Mouse (Mus musculus) embryonic stem cell, embryonic (primary cell): ENCODE results near the gene Irf2.

ENCODE experiments used
- CTCF ChIA-PET, 4 experiments: fragments of 300-600 bp in 2 of 4; fragments of 350-600 bp in 2 of 4; sonication (Branson Sonifier 250); formaldehyde crosslinking; loops; one replicate each; lab custom pipeline; 2022; ENCODE audit warnings: inconsistent platforms in 2 of 4; lab: Charles Lee
- POLR2A ChIA-PET, 4 experiments: fragments of 300-600 bp in 2 of 4; fragments of 350-600 bp in 2 of 4; sonication (Branson Sonifier 250); formaldehyde crosslinking; loops; one replicate each; lab custom pipeline; 2022; ENCODE audit warnings: antibody characterized with exemption in 4 of 4, inconsistent platforms in 1 of 4; lab: Charles Lee

Gene Irf2

DNA sequence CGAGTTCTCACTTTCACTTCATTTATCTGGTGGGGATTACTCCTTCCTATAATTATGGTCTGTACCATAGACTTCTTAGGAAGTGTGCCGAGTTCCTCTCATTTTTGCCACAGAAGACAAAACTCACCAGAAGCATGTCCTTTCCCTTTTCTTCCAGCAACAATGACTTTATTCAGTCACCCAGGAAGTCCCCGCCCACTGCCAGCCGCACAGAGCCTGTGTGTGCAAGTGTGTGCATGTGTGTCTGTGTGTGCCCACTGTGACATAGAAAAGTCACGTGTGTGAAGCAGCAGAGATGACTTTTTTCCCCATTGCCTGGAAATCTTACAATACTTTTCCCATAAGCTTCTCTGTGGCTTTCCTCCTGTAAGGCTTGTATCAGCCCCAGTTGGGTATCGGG is 141.8 kb downstream of the Irf2 start:
- POLR2A ChIA-PET: interaction anchor here in 1 of 4 experiments (0.5 to 0.7 kb wide), 2 partner anchors 19 to 357 kb away, joined by 3 read pairs; no protein-coding TSS in a partner anchor
- CTCF ChIA-PET: interaction anchor here in 1 of 4 experiments (0.6 kb wide), 1 partner anchor 26 kb away, joined by 9 read pairs; no protein-coding TSS in a partner anchor

DNA sequence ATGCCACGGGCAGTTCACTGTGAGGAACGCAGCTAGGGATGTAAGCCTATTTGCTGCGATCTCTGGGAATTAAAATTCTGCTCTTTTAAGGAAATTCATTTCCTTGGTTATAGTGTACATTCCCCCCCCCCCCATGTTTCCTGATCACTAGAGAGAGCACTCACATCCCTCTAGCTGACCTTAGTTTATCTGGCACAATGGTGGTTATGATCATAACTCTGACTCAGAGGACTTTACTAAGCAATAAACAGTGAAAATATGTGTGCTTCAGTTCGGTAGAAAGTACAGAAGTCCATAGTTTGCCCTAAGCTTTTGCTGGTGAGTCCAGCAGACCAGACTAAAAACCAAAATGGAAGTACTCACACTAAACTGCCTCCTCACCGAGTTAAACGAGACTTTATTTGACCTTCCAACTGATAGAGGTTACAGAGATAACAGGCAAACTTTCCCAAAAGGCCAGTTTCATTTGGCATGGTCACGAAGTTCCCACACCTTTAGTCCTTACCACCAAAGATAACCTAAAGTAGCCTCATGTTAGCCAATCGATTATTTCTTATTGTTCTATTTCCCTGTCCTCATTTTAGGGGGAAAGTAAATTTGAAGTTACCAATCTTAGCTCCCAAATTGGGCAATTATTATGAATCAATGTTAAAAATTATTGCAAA is 142.4 kb downstream of the Irf2 start:
- ChIA-PET POLR2A (interaction anchor here in 1 of 4 experiments (0.7 kb wide), 1 partner anchor 19 kb away, joined by 3 read pairs; no protein-coding TSS in a partner anchor), CTCF (no interaction called here)

DNA sequence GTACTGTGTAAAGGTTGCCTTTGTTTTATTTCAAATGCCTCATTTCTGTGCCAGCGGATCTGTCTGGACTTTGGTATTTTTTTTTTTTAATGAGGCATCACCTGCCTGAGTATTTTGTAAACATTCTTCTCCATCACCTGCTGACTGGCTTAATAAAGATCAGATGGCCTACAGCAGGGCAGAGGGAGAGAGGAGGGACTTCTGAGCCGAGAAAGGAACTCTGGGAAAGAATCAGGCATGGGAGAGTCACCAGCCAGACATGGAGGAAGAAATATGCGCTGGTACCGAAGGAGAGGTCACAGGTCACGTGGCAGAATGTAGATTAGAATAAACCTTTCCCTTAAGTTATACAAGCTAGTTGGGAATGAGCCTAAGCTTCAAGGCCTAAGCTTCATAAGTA is 143.2 kb downstream of the Irf2 start:
- ChIA-PET POLR2A (no interaction called here), CTCF (no interaction called here)

DNA sequence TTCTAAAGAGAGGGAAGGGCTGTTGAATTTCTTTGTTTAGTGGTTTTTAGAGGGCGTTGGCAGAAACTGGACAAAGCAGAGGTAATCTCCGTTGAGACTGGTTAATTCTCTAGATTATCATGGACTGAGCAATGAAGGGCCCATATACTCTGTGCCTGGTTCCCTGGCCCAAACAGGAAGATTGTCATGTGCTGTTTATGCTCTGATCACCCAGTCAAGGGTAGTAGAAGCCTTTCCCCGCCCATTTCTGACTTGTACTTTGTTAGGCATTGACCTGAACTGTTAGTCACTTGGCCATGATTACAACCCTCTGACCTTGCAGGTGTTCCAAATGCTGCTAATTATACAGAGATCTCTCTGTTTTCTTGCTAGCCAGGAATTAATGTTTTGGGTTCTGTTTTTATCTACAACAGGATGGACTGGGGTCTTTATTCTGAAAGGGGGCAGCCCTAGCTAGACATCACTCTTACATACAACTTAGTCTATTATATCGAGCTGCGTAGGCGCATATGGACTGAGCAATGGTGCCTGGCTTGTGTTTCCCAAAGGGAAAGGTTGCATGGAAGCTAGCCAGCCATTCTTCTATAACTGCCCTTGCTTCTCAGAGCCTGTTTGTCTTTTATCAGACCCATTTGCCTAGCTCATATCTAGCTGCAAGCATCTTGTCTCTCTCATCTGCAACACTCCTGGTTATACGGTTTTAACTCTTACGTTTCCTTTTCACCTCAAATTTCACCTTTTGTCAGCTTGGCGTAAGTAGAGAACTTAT is 143.9 kb downstream of the Irf2 start:
- ChIA-PET POLR2A (no interaction called here), CTCF (no interaction called here)

DNA sequence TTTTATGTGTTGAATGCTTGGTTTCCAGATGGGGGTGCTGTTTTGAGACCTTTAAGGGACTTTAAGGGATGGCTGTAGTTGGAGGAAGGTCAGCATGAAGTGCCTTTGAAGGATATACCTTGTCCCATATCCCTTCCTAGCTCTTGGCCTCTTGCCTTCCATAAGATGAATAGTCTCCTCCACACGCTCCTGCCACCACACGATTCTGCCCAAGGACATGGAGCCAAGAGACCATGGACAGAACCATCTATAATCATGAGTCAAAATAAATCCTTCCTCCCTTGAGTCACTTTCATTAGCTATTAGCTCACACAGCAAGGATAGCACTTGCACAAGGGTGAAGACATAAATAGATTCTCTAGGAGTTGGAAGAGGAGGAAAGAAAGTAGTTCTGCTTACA is 146.3 kb downstream of the Irf2 start:
- ChIA-PET POLR2A (interaction anchor here in 1 of 4 experiments (0.6 kb wide), 1 partner anchor 301 kb away, joined by 3 read pairs; no protein-coding TSS in a partner anchor), CTCF (interaction anchor here in 1 of 4 experiments (0.6 kb wide), 1 partner anchor 1828 kb away, joined by 3 read pairs; no protein-coding TSS in a partner anchor)

DNA sequence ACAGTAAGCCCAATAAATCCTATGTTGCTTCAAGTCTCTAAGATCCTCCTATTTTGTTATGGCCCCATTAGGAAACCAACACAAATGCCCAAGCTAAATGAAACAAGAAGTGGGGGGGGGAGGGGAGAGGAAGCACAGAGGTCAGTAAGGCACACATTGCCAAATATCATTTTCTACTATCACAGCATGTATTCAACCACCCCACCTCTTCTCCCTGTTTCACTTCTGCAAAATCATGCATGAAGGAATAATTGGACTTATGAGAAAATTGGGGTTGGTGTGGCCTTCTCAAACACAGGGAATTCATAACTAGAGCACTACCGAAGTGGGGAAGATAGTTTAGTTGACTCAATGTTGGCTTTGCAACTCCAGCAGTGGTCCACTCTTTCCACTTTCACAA is 146.7 kb downstream of the Irf2 start:
- ChIA-PET CTCF (no interaction called here), POLR2A (interaction anchor here in 1 of 4 experiments (0.6 kb wide), 1 partner anchor 301 kb away, joined by 3 read pairs; no protein-coding TSS in a partner anchor)

DNA sequence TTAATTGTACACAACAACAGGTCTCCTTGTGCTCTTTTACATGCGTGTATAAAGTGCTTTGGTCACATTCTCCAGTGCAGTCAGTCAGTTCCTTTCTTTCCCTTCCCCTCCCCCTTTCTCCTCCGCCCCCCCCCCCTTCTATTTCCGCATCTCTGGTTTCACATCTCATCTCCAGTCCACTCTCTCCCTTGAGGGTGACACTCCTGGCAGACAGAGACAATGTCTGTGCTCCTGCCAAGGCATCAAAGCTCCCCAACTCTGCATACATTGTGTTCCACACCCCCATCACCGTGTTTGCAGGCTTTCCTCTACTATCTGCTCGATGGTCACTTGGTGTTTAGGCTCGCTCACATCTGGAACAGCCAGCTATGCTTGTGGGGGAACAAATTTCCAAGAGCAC is 147.9 kb downstream of the Irf2 start:
- ChIA-PET CTCF (no interaction called here), POLR2A (no interaction called here)

DNA sequence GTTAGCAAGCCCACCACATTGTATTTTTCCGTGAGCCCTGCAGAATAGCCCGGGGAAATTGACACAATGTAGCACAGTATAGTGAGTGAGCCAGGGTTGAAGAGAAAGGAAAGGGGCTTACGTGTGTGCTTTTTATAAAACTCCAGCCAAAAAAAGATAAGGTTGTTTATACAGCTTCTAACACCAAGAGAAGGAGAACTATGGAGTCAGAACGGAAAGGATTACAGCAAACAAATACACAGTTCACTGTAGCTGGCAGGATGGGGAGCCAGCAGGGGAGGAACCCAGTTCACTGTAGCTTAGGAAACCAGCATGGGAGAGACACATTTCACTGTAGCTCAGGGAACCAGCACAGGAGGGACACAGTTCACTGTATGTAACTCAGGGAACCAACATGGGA is 149.0 kb downstream of the Irf2 start:
- ChIA-PET POLR2A (interaction anchor here in 1 of 4 experiments (0.5 kb wide), 1 partner anchor 593 kb away, joined by 5 read pairs; no protein-coding TSS in a partner anchor), CTCF (no interaction called here)

DNA sequence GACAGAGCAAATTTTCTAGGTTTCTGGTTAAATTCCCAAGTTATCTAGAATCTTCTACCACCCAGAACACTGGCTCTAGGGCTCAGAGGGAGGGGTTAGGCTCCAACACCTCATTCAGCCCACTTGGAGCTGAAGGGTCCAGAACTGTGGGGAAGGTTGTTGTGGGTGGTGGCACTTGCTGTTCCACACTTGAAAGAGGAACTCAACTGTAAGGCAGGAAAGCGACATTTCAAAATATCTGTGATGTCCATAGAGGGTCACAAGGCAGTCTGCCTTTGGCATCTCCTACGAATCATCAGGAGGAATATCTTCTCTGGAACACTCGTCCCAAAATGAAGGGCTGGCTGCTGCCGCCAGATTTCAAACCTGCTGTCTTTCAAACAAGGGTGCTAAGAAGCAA is 150.7 kb downstream of the Irf2 start:
- CTCF ChIA-PET: no interaction called here
- POLR2A ChIA-PET: interaction anchor here in 1 of 4 experiments (0.6 kb wide), 1 partner anchor 306 kb away, joined by 3 read pairs; no protein-coding TSS in a partner anchor

DNA sequence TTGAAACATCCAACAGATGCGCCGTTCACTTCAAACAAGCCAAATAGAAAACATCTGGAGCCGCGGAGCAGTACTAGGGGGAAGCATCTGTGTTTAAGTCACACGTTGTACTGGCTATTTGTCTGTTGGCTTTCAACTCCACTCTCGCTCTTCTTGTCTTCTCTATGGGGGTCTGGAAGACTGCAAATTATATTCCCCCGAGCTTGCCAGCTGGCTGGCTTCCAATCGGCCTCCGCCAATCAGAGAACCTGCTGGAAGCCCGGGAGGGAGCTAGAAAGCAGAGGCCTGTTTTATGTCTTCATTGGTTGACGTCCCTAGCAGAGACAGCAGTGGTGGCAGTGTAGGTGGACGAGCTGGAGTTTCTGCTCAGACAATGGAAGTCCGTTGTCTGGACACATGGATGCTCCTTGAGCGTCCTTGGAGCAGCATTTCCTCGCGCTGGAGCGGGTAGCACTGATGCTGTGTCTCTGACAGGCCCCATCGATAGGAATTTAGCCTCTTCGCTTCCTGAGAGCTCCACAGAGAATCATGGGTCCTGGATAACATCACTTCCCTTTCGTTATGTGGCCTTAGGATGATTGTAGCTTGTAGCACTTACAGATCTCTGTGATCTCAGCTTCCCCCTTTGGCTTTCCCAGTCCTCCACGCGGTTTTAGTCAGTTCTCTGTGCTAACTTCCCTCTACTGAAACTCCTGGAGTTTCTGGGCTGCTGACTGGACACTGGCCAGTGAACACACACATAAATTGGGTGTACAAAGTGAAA is 153.2 kb downstream of the Irf2 start:
- ChIA-PET CTCF (no interaction called here), POLR2A (no interaction called here)

DNA sequence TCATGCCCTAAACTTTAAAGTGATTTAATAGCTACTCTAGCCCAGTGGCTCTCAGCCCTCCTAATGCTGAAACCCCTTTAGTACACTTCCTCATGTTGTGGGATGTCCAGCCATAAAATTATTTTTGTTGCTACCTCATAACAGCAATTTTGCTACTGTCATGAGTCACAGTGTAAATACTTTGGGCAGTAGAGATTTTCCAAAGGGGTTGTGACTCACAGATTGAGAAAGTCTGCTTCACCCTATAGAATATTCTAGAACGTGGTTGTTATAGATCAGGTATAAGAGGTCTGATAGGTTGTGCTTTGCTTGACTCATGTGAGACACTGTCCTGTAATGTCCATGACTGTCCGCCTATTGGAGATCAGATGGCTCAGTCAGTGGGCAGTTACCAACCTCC is 154.9 kb downstream of the Irf2 start:
- ChIA-PET POLR2A (no interaction called here), CTCF (no interaction called here)

DNA sequence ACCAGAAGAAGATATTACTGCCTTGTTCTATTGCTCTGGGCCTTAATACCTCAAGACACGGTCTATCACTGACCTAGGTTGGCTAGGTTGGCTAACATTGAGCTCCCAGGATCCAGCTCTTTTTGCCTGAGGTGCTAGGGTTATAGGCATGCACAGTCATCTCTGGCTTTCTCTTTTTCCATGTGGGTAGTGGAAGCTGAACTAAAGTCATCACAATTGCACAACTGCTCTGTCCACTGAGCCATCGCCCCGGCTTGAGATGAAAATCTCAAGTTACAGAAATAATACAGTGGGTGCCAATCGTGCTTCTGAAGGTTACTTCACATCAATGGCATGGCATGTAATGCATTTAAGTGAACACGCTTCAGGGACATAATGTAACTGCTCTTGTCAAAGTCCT is 156.5 kb downstream of the Irf2 start:
- ChIA-PET CTCF (no interaction called here), POLR2A (no interaction called here)

DNA sequence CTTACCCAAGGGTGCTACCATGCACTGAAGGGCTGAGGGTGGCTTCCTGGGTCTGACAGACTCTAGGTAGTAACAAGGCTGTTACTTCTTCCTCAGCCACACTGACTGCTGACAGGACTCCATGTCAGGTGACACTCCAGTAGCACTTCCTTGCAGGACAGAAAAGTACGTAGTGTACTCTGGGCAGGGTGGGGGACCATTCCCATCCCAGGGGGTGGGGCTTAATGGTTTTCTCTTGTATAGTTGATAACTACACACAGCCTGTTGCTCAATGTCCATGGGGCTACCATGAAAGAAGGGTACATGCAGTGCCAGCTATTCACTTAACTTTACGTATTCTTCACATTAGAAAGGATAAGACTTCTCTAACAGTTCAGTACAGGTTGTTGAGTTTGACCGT is 157.2 kb downstream of the Irf2 start:
- ChIA-PET POLR2A (no interaction called here), CTCF (no interaction called here)
